ENCODE assay signal across 9 mouse cellular contexts in the genomic region with DNA sequence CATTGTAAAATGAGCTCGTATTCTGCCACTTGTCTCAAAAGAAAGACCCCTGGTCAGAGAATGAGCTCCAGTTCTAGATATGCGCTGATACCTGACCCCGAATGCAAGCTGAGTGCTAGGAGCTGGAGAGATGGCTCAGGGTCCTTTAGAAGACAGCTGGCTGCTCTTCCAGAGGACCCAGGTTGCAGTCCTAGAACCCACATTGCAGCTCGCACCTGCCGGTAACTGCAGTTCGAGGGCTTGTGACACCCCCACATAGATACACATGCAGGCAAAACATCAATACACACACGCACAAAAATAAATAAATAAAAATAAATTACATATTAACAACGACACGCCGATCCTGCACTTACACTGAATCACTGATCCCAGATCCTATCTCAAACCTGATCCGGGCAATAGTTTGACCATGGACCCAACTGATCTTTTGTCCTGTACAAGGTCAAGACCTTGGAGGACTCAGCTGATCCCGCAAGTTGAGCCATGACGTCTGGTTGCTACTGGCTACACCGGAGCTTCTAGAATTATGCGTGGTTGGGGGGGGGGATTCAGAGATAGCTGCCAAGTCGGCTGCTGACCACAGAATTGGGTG. TPM values are rescaled to one million over a fixed set of nuclear protein-coding genes. Genes with fewer than 3 reads are reported as not detected.
A peak's percentile ranks its signal among the peaks of the same experiment; 100 is the strongest.
DNase-seq lines count a peak whose midpoint lies in the region; ATAC-seq lines count a peak whose summit lies in the region.
"Had no signal": no experiment of that assay in that cellular context is flagged by ENCODE, and none has a peak within 500 bp of the region (broad histone marks: within the 10 kb centered on the region; RNA-seq: fewer than 3 reads in every experiment).

No protein-coding gene starts in this region.

- 38% methylated on average over 16 of the region's 16 CpGs for WGBS in kidney, embryonic 14.5 days
- 44% methylated on average over 16 of the region's 16 CpGs for WGBS in embryonic facial prominence, embryonic 12.5 days
- 38% methylated on average over 16 of the region's 16 CpGs for WGBS in intestine, embryonic 14.5 days
- WGBS in midbrain, embryonic 16.5 days, result 37% methylated on average over 16 of the region's 16 CpGs

- no peaks in the 10 kb centered on the region for H3K36me3 ChIP-seq in kidney, embryonic 14.5 days (ENCODE audit: control insufficient read depth, insufficient read depth, low read length)
- no peaks in the 10 kb centered on the region for H3K36me3 ChIP-seq in embryonic facial prominence, embryonic 12.5 days
- H3K36me3 ChIP-seq in intestine, embryonic 14.5 days (ENCODE audit: control insufficient read depth, insufficient read depth, low read length), result no peaks in the 10 kb centered on the region
- H3K36me3 ChIP-seq in midbrain, embryonic 16.5 days (ENCODE audit: control insufficient read depth, insufficient read depth, low read length), result no peaks in the 10 kb centered on the region

- no peaks in the 10 kb centered on the region for H3K27me3 ChIP-seq in kidney, embryonic 14.5 days (ENCODE audit: control insufficient read depth, insufficient read depth, low read length)
- H3K27me3 ChIP-seq in embryonic facial prominence, embryonic 12.5 days, result no peaks in the 10 kb centered on the region
- H3K27me3 ChIP-seq in intestine, embryonic 14.5 days (replicated peaks; ENCODE audit: control insufficient read depth, insufficient read depth, low read length), result no peaks in the 10 kb centered on the region
- H3K27me3 ChIP-seq in midbrain, embryonic 16.5 days (ENCODE audit: control insufficient read depth, insufficient read depth, low read depth, low read length), result no peaks in the 10 kb centered on the region

- ATAC-seq in kidney, embryonic 14.5 days (ENCODE audit: low FRiP score, low TSS enrichment), result 0 out of 2 replicates have a peak, but pooled peaks have one; percentile 1
- no peak for ATAC-seq in embryonic facial prominence, embryonic 12.5 days (ENCODE audit: insufficient number of reproducible peaks, insufficient read depth, low FRiP score, low TSS enrichment)
- no peak for ATAC-seq in intestine, embryonic 14.5 days (replicated peaks; ENCODE audit: low FRiP score, low TSS enrichment, low read depth)
- ATAC-seq in midbrain, embryonic 16.5 days, result no peak
- no peak for ATAC-seq in CD4-positive, CD25-positive, alpha-beta regulatory T cell, adult 4 months

- no peaks in the 10 kb centered on the region for H3K9me3 ChIP-seq in kidney, embryonic 14.5 days (ENCODE audit: control insufficient read depth, low read length)
- H3K9me3 ChIP-seq in embryonic facial prominence, embryonic 12.5 days, result no peaks in the 10 kb centered on the region
- no peaks in the 10 kb centered on the region for H3K9me3 ChIP-seq in intestine, embryonic 14.5 days (ENCODE audit: control insufficient read depth, low read length)
- no peaks in the 10 kb centered on the region for H3K9me3 ChIP-seq in midbrain, embryonic 16.5 days (replicated peaks; ENCODE audit: control insufficient read depth, low read length, poor library complexity, severe bottlenecking)

- H3K27ac ChIP-seq in kidney, embryonic 14.5 days (ENCODE audit: low read depth, low read length), result no peak overlapping the region; the same call in 1 of the 2 replicates
- no peak overlapping the region for H3K27ac ChIP-seq in embryonic facial prominence, embryonic 12.5 days
- H3K27ac ChIP-seq in intestine, embryonic 14.5 days (ENCODE audit: low read depth), result peak overlapping the region; percentile 85; the same call in 1 of the 2 replicates
- peak overlapping the region; percentile 89 for H3K27ac ChIP-seq in midbrain, embryonic 16.5 days (ENCODE audit: low read length)

- H3K4me1 ChIP-seq in kidney, embryonic 14.5 days (ENCODE audit: control insufficient read depth, insufficient read depth, low read length), result peaks cover 14% of the 10 kb centered on the region; the same call in 1 of the 2 replicates
- peaks cover 15% of the 10 kb centered on the region for H3K4me1 ChIP-seq in embryonic facial prominence, embryonic 12.5 days
- peaks cover 13% of the 10 kb centered on the region for H3K4me1 ChIP-seq in intestine, embryonic 14.5 days (replicated peaks; ENCODE audit: control insufficient read depth, insufficient read depth, low read length)
- H3K4me1 ChIP-seq in midbrain, embryonic 16.5 days (ENCODE audit: control insufficient read depth, insufficient read depth, low read length), result peaks cover 19% of the 10 kb centered on the region

- DNase-seq in kidney, postnatal 25 days, result no peak
- no peak for DNase-seq in intestine, embryonic 14.5 days (ENCODE audit: low spot score)
- no peak for DNase-seq in adrenal gland, adult 2 months
- DNase-seq in urinary bladder, adult 2 months (ENCODE audit: low spot score), result no peak

- peak overlapping the region; percentile 81; the same call in 1 of the 2 replicates for H3K9ac ChIP-seq in kidney, embryonic 14.5 days (ENCODE audit: low read depth, low read length)
- peak overlapping the region; percentile 30; the same call in 1 of the 2 replicates for H3K9ac ChIP-seq in embryonic facial prominence, embryonic 12.5 days
- H3K9ac ChIP-seq in intestine, embryonic 14.5 days (ENCODE audit: low read length), result peak overlapping the region; percentile 74
- peak overlapping the region; percentile 94 for H3K9ac ChIP-seq in midbrain, embryonic 16.5 days (ENCODE audit: low read depth, low read length)

- H3K4me3 ChIP-seq in kidney, embryonic 14.5 days (ENCODE audit: low read length), result peak overlapping the region; percentile 60
- H3K4me3 ChIP-seq in embryonic facial prominence, embryonic 12.5 days, result peak overlapping the region; percentile 59
- H3K4me3 ChIP-seq in intestine, embryonic 14.5 days (ENCODE audit: low read depth, low read length), result peak overlapping the region; percentile 71
- peak overlapping the region; percentile 60 for H3K4me3 ChIP-seq in midbrain, embryonic 16.5 days (ENCODE audit: low read depth, low read length)

- peak overlapping the region; percentile 87 for H3K4me2 ChIP-seq in kidney, embryonic 14.5 days (replicated peaks; ENCODE audit: low read depth, low read length)
- H3K4me2 ChIP-seq in embryonic facial prominence, embryonic 12.5 days (replicated peaks), result peak overlapping the region; percentile 72
- H3K4me2 ChIP-seq in intestine, embryonic 14.5 days (ENCODE audit: low read length), result peak overlapping the region; percentile 71
- peak overlapping the region; percentile 75 for H3K4me2 ChIP-seq in midbrain, embryonic 16.5 days (ENCODE audit: low read length)

RNA-seq across cellular contexts. Expression of gene Tmem88b, which starts 2.1 kb away (rescaled TPM):
- 0.20 and 0.32 TPM in 2 replicates for polyA plus RNA-seq in kidney, embryonic 14.5 days (2014; fragmentation: Nextera tagmentation; extraction: Ambion mirVana)
- 0.69 and 1.0 TPM in 2 replicates for polyA plus RNA-seq in embryonic facial prominence, embryonic 12.5 days (2016; fragmentation: Nextera tagmentation; extraction: Ambion mirVana)
- polyA plus RNA-seq in intestine, embryonic 14.5 days (2014; fragmentation: Nextera tagmentation; extraction: Ambion mirVana), result 0.55 and 0.69 TPM in 2 replicates
- 0.85 and 1.1 TPM in 2 replicates for polyA plus RNA-seq in midbrain, embryonic 16.5 days (2015; fragmentation: Nextera tagmentation; extraction: Ambion mirVana)
- total RNA-seq in adrenal gland, adult 2 months (2021), result under 1 TPM; 0.52 to 0.62 TPM
- 0.81 and 0.97 TPM in 2 replicates for polyA plus RNA-seq in adrenal gland, adult 2 months (2012; rRNA removed)
- polyA plus RNA-seq in CD4-positive, CD25-positive, alpha-beta regulatory T cell, adult 4 months (2017; shearing (Covaris generic)), result not detected
- 0.91 and 0.93 TPM in 2 replicates for polyA plus RNA-seq in urinary bladder, adult 2 months (2012; rRNA removed)

RNA-seq across cellular contexts. Expression of gene Ankrd65, which starts 6.7 kb away (rescaled TPM):
- 0.40 and 0.43 TPM in 2 replicates for polyA plus RNA-seq in kidney, embryonic 14.5 days (2014; fragmentation: Nextera tagmentation; extraction: Ambion mirVana)
- polyA plus RNA-seq in embryonic facial prominence, embryonic 12.5 days (2016; fragmentation: Nextera tagmentation; extraction: Ambion mirVana), result 0.25 TPM in 1 of 2 replicates, not detected in the other
- not detected in 2 replicates for polyA plus RNA-seq in intestine, embryonic 14.5 days (2014; fragmentation: Nextera tagmentation; extraction: Ambion mirVana)
- not detected in 2 replicates for polyA plus RNA-seq in midbrain, embryonic 16.5 days (2015; fragmentation: Nextera tagmentation; extraction: Ambion mirVana)
- total RNA-seq in adrenal gland, adult 2 months (2021), result not detected
- polyA plus RNA-seq in adrenal gland, adult 2 months (2012; rRNA removed), result 0.11 and 0.16 TPM in 2 replicates
- not detected for polyA plus RNA-seq in CD4-positive, CD25-positive, alpha-beta regulatory T cell, adult 4 months (2017; shearing (Covaris generic))
- 0.81 and 0.93 TPM in 2 replicates for polyA plus RNA-seq in urinary bladder, adult 2 months (2012; rRNA removed)
- polyA plus RNA-seq: large intestine, adult 2 months had no signal

RNA-seq across cellular contexts. Expression of gene Vwa1, which starts 9.1 kb away (rescaled TPM):
- 4.1 and 4.9 TPM in 2 replicates for polyA plus RNA-seq in kidney, embryonic 14.5 days (2014; fragmentation: Nextera tagmentation; extraction: Ambion mirVana)
- polyA plus RNA-seq in embryonic facial prominence, embryonic 12.5 days (2016; fragmentation: Nextera tagmentation; extraction: Ambion mirVana), result 9.2 and 9.5 TPM in 2 replicates
- 16.4 and 16.6 TPM in 2 replicates for polyA plus RNA-seq in intestine, embryonic 14.5 days (2014; fragmentation: Nextera tagmentation; extraction: Ambion mirVana)
- 31.0 and 31.5 TPM in 2 replicates for polyA plus RNA-seq in midbrain, embryonic 16.5 days (2015; fragmentation: Nextera tagmentation; extraction: Ambion mirVana)
- 1 to 10 TPM; 2.5 to 4.8 TPM for total RNA-seq in adrenal gland, adult 2 months (2021)
- 9.4 and 12.0 TPM in 2 replicates for polyA plus RNA-seq in adrenal gland, adult 2 months (2012; rRNA removed)
- polyA plus RNA-seq in CD4-positive, CD25-positive, alpha-beta regulatory T cell, adult 4 months (2017; shearing (Covaris generic)), result under 1 TPM in 1 of 2 experiments, not detected in 1; 0.23 TPM
- 29.3 and 32.1 TPM in 2 replicates for polyA plus RNA-seq in urinary bladder, adult 2 months (2012; rRNA removed)

RNA-seq across cellular contexts. Expression of gene Mrpl20, which starts 19.1 kb away (rescaled TPM):
- 226 and 291 TPM in 2 replicates for polyA plus RNA-seq in kidney, embryonic 14.5 days (2014; fragmentation: Nextera tagmentation; extraction: Ambion mirVana)
- 214 TPM in 2 replicates for polyA plus RNA-seq in embryonic facial prominence, embryonic 12.5 days (2016; fragmentation: Nextera tagmentation; extraction: Ambion mirVana)
- polyA plus RNA-seq in intestine, embryonic 14.5 days (2014; fragmentation: Nextera tagmentation; extraction: Ambion mirVana), result 237 and 246 TPM in 2 replicates
- polyA plus RNA-seq in midbrain, embryonic 16.5 days (2015; fragmentation: Nextera tagmentation; extraction: Ambion mirVana), result 243 and 257 TPM in 2 replicates
- 100 to 1,000 TPM; 122 to 141 TPM for total RNA-seq in adrenal gland, adult 2 months (2021)
- polyA plus RNA-seq in adrenal gland, adult 2 months (2012; rRNA removed), result 42.1 and 65.2 TPM in 2 replicates
- 100 to 1,000 TPM; 117 to 130 TPM for polyA plus RNA-seq in CD4-positive, CD25-positive, alpha-beta regulatory T cell, adult 4 months (2017; shearing (Covaris generic))
- polyA plus RNA-seq in urinary bladder, adult 2 months (2012; rRNA removed), result 78.0 and 96.4 TPM in 2 replicates

RNA-seq across cellular contexts. Expression of gene Atad3a, which starts 22.7 kb away (rescaled TPM):
- polyA plus RNA-seq in kidney, embryonic 14.5 days (2014; fragmentation: Nextera tagmentation; extraction: Ambion mirVana), result 85.8 and 112 TPM in 2 replicates
- polyA plus RNA-seq in embryonic facial prominence, embryonic 12.5 days (2016; fragmentation: Nextera tagmentation; extraction: Ambion mirVana), result 103 and 106 TPM in 2 replicates
- 134 and 136 TPM in 2 replicates for polyA plus RNA-seq in intestine, embryonic 14.5 days (2014; fragmentation: Nextera tagmentation; extraction: Ambion mirVana)
- 87.9 and 93.2 TPM in 2 replicates for polyA plus RNA-seq in midbrain, embryonic 16.5 days (2015; fragmentation: Nextera tagmentation; extraction: Ambion mirVana)
- total RNA-seq in adrenal gland, adult 2 months (2021), result 10 to 100 TPM; 71.4 to 90.7 TPM
- polyA plus RNA-seq in adrenal gland, adult 2 months (2012; rRNA removed), result 226 and 242 TPM in 2 replicates
- 10 to 100 TPM; 22.9 to 32.9 TPM for polyA plus RNA-seq in CD4-positive, CD25-positive, alpha-beta regulatory T cell, adult 4 months (2017; shearing (Covaris generic))
- 63.3 and 74.8 TPM in 2 replicates for polyA plus RNA-seq in urinary bladder, adult 2 months (2012; rRNA removed)

Comparison
In these comparisons a context has a peak if more than half of its experiments do, and no peak if none do; other contexts are left out.
1. H3K27ac ChIP-seq: peak in intestine, embryonic 14.5 days (single experiment) and midbrain, embryonic 16.5 days (single experiment); none in kidney, embryonic 14.5 days (single experiment) and embryonic facial prominence, embryonic 12.5 days (single experiment).
2. H3K9ac ChIP-seq: peak in every context shown above with its lines; median percentile 94 in midbrain, embryonic 16.5 days; 81 in kidney, embryonic 14.5 days; 74 in intestine, embryonic 14.5 days; 30 in embryonic facial prominence, embryonic 12.5 days.
3. Peak in every context shown above with its lines, with median percentiles within 50 percentile points of each other: H3K4me2 ChIP-seq and H3K4me3 ChIP-seq.